Mouse (Mus musculus): ENCODE measurements around the gene Gnao1. TPM values are rescaled to one million over a fixed set of nuclear protein-coding genes. Genes with fewer than 3 reads are reported as not detected.

The Gnao1 gene
- polyA plus RNA-seq, 1 experiment from 2014 or later = 160 TPM

DNA sequence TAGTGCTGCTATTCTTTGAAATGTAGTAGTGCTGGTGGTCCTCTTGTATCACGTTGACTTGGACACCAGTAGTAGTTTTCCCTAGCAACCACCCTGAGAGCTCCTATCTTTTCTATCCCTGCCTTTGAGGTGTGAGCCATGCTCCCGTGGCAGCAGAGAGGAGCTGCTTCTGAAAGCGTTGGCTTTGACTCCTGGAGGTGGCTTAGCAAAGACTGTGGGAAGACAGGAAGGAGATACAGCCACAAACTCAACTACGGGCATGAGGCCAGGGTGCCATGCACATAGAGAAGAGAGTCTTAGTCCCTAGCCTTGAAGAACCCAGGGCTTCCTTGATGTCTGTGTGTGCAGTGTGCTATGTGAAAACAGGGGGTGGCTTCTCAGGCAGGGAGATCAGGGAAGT, 10.2 kb downstream of the Gnao1 start:
- peaks cover 25% of the 10 kb centered on the region for H3K4me1 ChIP-seq (replicated peaks)
- H3K36me3 ChIP-seq = peaks cover 53% of the 10 kb centered on the region
- no peak overlapping the region for H3K4me3 ChIP-seq
- no peaks in the 10 kb centered on the region for H3K27me3 ChIP-seq
- H3K9me3 ChIP-seq = no peaks in the 10 kb centered on the region
- no peak overlapping the region for H3K27ac ChIP-seq (replicated peaks)
- ATAC-seq (ENCODE audit: low read depth) = no peak
- 87% methylated on average over 4 of the region's 4 CpGs for WGBS
- H3K9ac ChIP-seq = no peak overlapping the region
- no peak overlapping the region for H3K4me2 ChIP-seq

DNA sequence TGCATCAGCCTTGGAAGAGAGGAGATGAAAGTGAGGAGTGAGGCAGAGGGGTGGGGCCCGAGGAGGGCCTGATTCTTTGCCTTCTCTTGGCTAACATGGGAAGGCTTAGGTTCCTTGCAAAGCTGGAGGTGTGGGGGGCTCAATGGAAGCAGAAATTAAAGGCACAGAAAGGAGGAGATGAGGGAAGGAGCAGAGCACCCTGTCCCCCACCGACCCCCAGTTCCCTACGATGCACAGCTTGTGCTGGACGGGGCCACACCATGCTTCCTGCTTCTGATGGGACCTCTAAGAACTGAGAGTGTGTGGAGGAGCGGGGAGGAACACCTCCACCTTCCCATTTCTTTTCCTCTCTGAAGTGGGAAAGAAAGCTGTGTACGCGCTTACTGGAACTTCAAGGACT, 11.6 kb downstream of the Gnao1 start:
- Histone ChIP-seq H3K4me2 (no peak overlapping the region), H3K36me3 (peaks cover 57% of the 10 kb centered on the region), H3K4me3 (no peak overlapping the region), H3K4me1 (replicated peaks) (peaks cover 11% of the 10 kb centered on the region), H3K27ac (replicated peaks) (no peak overlapping the region), H3K9ac (no peak overlapping the region), H3K27me3 (no peaks in the 10 kb centered on the region), H3K9me3 (no peaks in the 10 kb centered on the region)
- WGBS = 90% methylated on average over 7 of the region's 7 CpGs
- ATAC-seq (ENCODE audit: low read depth) = no peak

DNA sequence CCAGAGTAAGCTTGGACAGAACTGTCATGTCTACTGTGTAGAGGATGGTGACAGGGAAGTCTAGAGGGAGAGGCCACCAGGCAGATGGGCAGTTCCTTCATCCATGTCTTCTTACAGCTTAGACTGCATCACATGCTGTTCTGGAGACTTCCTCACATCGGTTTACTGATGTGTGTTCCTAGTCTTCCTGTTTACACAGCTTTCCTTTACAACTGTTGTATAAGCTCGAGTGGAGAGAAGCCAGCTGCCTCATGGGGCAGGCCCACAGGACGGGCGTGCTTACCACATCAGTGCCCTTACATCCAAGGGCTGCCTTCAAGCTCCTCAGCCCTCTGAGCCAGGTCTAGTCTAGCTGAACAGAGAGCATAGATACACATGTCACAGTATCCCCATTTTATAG, 15.6 kb downstream of the Gnao1 start:
- peaks cover 26% of the 10 kb centered on the region for H3K36me3 ChIP-seq
- H3K4me3 ChIP-seq = no peak overlapping the region
- H3K27me3 ChIP-seq = no peaks in the 10 kb centered on the region
- H3K27ac ChIP-seq (replicated peaks) = no peak overlapping the region
- ATAC-seq (ENCODE audit: low read depth) = no peak
- no peaks in the 10 kb centered on the region for H3K9me3 ChIP-seq
- H3K4me1 ChIP-seq (replicated peaks) = peaks cover 7% of the 10 kb centered on the region
- 71% methylated on average over 4 of the region's 4 CpGs for WGBS
- no peak overlapping the region for H3K4me2 ChIP-seq
- H3K9ac ChIP-seq = no peak overlapping the region

DNA sequence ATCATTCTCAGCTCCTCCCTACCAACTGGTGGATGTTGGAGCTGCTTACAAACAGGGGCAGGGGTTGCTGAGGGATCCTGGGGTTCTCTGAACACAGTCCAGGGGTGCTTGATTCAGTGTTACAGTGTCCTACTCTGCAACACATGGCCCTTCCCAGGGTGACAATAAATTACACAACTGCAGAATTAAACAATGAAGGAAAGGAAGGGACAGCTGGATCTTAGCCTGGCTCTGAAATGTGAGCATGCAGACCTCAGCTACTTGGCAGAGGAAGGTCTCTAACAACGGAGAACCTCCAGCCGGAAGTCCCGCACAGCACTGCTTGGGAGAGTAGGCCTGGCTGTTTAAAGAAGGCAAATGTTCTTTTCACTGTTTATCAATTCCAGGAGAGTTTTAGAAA, 20.9 kb downstream of the Gnao1 start:
- no peak overlapping the region for H3K4me2 ChIP-seq
- no peak; the same call in 1 of the 2 replicates for ATAC-seq (ENCODE audit: low read depth)
- no peak overlapping the region for H3K9ac ChIP-seq
- H3K4me1 ChIP-seq (replicated peaks) = peaks cover 57% of the 10 kb centered on the region
- H3K27ac ChIP-seq (replicated peaks) = peak overlapping the region; percentile 35
- H3K9me3 ChIP-seq = no peaks in the 10 kb centered on the region
- 44% methylated on average over 3 of the region's 3 CpGs for WGBS
- no peak overlapping the region for H3K4me3 ChIP-seq
- H3K27me3 ChIP-seq = no peaks in the 10 kb centered on the region
- H3K36me3 ChIP-seq = peaks cover 5% of the 10 kb centered on the region; the same call in 1 of the 2 replicates

DNA sequence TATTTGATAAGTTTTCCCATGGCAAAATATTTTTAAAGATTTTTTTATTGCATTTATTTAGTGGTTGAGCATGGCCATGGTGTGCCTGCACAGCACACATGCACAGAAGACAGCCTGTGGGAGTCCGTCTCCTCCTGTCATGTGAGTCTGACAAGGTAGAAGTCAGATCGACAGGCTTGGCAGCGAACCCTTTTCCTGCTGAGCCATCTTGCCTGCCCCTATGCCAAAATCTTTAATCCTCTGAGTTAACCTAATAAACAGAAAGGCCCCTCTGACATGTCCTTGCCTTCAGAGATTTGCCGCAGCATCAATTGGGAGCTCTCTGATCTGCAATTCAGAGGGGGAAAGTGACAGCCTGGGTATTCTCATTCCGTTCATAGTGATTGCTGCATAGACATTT, 26.0 kb downstream of the Gnao1 start:
- Histone ChIP-seq H3K4me1 (replicated peaks) (peaks cover 91% of the 10 kb centered on the region), H3K27ac (replicated peaks) (0 out of 2 replicates have a peak overlapping the region, but pooled peaks have one; percentile 10), H3K27me3 (no peaks in the 10 kb centered on the region), H3K4me3 (no peak overlapping the region), H3K4me2 (no peak overlapping the region), H3K9me3 (no peaks in the 10 kb centered on the region), H3K36me3 (peaks cover 6% of the 10 kb centered on the region; the same call in 1 of the 2 replicates), H3K9ac (no peak overlapping the region)
- ATAC-seq (ENCODE audit: low read depth) = no peak
- WGBS = 74% methylated on average over 5 of the region's 5 CpGs

DNA sequence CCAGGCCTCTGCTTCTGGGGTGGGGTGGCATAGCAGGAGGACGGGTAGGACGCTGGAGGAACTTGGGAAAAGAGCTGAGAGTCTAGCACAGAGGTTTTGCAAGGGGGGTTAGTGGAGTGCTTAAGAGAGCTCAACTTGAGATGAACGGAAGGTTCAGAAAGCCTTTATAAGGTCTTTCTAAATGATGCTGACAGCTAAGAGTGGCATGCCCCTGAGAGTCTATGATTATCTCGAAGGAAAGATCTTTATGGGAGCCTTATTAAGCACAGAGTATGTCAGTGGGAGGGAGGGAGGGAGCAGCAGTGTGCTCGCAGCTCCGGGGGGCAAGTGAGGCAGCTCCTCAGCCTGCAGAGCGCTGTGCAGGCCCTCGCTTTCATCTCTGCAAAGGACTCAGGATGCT, 29.3 kb downstream of the Gnao1 start:
- Histone ChIP-seq H3K4me3 (no peak overlapping the region), H3K27ac (replicated peaks) (no peak overlapping the region), H3K9me3 (no peaks in the 10 kb centered on the region), H3K9ac (no peak overlapping the region), H3K4me2 (no peak overlapping the region), H3K36me3 (peaks cover 6% of the 10 kb centered on the region; the same call in 1 of the 2 replicates), H3K4me1 (replicated peaks) (peaks cover 91% of the 10 kb centered on the region), H3K27me3 (no peaks in the 10 kb centered on the region)
- 42% methylated on average over 8 of the region's 8 CpGs for WGBS
- no peak for ATAC-seq (ENCODE audit: low read depth)

DNA sequence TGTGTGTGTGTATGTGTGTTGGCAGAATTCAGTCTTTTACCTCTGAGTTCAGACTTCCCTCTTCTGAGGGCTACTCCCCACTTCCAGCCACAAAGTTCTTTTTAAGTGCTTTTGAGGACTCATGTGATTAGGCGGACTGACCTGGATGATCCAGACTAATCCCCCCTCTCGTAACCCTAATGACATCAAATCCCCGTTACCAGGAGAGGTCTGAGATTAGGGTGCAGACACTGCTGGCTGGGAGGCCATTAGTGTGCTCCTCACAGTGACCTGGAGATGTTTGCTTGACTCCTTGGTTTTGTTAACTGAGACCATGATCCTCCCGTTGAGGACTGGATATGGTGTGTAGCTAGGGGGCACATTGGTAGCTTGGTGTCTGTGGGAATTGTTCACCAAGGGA, 30.7 kb downstream of the Gnao1 start:
- H3K4me1 ChIP-seq (replicated peaks) = peaks cover 85% of the 10 kb centered on the region
- no peaks in the 10 kb centered on the region for H3K9me3 ChIP-seq
- ATAC-seq (ENCODE audit: low read depth) = no peak
- H3K4me2 ChIP-seq = no peak overlapping the region
- 70% methylated on average over 4 of the region's 4 CpGs for WGBS
- peaks cover 6% of the 10 kb centered on the region; the same call in 1 of the 2 replicates for H3K36me3 ChIP-seq
- no peaks in the 10 kb centered on the region for H3K27me3 ChIP-seq
- no peak overlapping the region for H3K4me3 ChIP-seq
- peak overlapping the region; percentile 54; the same call in 1 of the 2 replicates for H3K27ac ChIP-seq (replicated peaks)
- no peak overlapping the region for H3K9ac ChIP-seq

DNA sequence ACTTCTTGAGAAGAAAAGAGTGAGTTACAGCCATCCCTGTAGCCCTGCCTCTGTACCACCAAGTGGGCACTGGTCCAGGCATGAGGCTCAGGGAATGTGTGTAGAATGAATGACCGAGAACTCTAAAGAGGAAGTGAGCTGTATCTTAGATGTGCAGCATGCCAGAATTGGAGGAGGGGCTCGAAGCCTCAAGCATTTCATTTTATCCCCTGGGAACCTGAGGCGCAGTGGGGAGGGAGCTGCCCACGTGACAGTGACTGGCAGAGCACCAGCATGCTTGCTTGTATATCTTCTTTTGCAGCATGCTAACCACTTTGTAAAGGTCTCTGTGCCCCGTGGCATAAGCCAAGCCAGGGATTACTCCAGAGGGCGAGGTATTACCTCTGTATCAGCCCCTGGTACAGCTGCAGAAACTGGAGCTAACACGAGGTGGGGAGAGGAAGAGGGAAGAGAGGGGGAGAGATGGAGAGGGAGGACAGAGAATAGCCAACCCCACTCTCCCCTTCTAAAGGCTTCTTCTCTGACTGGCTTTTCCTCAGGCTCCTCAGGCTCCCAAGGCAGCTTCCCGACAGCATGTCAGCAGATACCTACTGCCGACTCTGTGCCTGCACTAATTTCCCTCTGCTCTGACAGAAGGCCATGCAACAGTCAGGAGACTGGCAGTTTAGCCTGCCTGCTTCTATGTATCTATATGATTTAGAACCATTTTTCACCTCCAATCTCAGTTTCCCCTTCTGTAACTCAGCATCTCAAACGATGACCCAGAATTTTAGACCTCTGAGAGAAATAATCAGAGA, 31.4 kb downstream of the Gnao1 start:
- Histone ChIP-seq H3K9me3 (no peaks in the 10 kb centered on the region), H3K4me2 (no peak overlapping the region; the same call in 1 of the 2 replicates), H3K27ac (replicated peaks) (peak overlapping the region; percentile 65), H3K9ac (no peak overlapping the region), H3K27me3 (no peaks in the 10 kb centered on the region), H3K4me3 (no peak overlapping the region), H3K36me3 (peaks cover 6% of the 10 kb centered on the region; the same call in 1 of the 2 replicates), H3K4me1 (replicated peaks) (peaks cover 79% of the 10 kb centered on the region)
- 34% methylated on average over 10 of the region's 10 CpGs for WGBS
- peak; percentile 77 for ATAC-seq (ENCODE audit: low read depth)

DNA sequence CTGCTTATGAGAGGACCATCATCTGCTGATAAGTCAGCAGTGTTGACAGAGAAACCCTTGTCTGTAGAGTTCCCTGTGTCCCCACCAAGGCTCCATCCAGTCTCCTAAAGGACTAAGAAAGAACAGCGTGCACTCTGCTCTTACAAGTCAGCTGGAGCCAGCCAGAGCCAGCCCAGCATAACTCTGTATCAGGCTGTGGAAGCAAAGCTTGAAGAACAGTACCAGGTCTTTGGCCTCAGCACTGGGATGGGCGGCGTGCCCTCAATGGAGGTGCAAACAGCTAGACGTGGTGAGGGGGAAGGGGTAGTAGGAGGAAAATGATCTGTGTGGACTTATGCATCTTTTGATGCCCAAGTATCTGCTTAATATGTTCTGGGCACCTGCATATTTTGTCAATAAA, 32.8 kb downstream of the Gnao1 start:
- ATAC-seq (ENCODE audit: low read depth) = no peak
- Histone ChIP-seq H3K36me3 (peaks cover 4% of the 10 kb centered on the region; the same call in 1 of the 2 replicates), H3K4me1 (replicated peaks) (peaks cover 71% of the 10 kb centered on the region), H3K4me3 (no peak overlapping the region), H3K27me3 (no peaks in the 10 kb centered on the region), H3K27ac (replicated peaks) (no peak overlapping the region), H3K9me3 (no peaks in the 10 kb centered on the region), H3K9ac (no peak overlapping the region), H3K4me2 (no peak overlapping the region)
- 94% methylated on average over 4 of the region's 4 CpGs for WGBS

DNA sequence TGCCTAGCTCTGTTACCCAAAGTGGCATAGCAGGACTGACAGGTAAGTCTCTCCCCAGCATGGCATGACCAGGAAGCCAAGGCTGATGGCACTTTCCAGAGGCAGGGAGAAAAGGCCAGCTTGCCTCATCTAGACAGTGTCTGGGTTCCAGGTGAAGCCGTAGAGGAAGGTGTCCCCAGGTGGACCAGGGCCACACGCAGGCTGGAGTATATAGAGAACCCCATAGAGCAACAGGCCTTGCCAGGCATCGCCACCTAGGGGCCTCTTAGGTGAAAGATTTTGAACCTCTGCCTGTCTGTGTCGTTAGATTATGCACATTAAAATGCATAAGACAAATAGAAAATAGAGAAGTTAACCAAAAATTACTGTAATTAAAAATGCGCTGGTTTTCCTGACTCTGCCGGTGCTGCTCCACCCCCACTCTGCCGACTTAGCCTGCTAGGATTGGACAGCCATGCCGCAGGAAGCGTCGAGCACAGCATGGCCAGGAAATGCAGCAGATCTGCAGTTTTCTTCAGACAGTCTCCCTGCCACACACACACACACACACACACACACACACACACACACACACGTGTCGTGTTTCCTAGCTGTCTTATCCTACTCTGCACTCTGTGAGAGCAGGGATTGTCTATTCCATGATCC, 34.2 kb downstream of the Gnao1 start:
- Histone ChIP-seq H3K9me3 (no peaks in the 10 kb centered on the region), H3K4me3 (no peak overlapping the region), H3K9ac (no peak overlapping the region), H3K27me3 (no peaks in the 10 kb centered on the region), H3K4me2 (no peak overlapping the region), H3K36me3 (no peaks in the 10 kb centered on the region), H3K4me1 (replicated peaks) (peaks cover 57% of the 10 kb centered on the region), H3K27ac (replicated peaks) (0 out of 2 replicates have a peak overlapping the region, but pooled peaks have one; percentile 4)
- 62% methylated on average over 12 of the region's 12 CpGs for WGBS
- ATAC-seq (ENCODE audit: low read depth) = no peak

DNA sequence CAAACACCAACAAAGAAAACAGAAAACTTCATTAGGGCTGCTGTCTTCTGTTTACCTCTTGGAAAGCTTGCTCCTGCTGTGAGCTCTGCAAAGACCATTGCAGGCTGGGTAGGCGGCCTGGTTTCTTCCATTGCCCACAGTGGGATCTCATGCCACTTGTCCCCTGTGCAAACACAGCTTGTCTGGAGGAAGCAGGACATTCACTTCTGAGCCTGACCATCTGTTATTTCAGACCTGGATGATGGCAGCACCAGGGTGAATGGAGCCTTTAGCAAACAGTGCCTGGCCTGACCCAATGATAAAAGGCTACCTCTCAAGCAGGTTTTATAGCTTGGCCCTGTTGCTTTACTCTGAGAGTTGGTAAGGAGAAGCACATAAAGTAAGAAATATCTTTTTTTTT, 35.4 kb downstream of the Gnao1 start:
- Histone ChIP-seq H3K27ac (replicated peaks) (no peak overlapping the region), H3K9me3 (no peaks in the 10 kb centered on the region), H3K27me3 (no peaks in the 10 kb centered on the region), H3K9ac (no peak overlapping the region), H3K4me2 (no peak overlapping the region), H3K36me3 (no peaks in the 10 kb centered on the region), H3K4me3 (no peak overlapping the region), H3K4me1 (replicated peaks) (peaks cover 45% of the 10 kb centered on the region)
- 85% methylated on average over 1 of the region's 1 CpGs for WGBS
- ATAC-seq (ENCODE audit: low read depth) = no peak

DNA sequence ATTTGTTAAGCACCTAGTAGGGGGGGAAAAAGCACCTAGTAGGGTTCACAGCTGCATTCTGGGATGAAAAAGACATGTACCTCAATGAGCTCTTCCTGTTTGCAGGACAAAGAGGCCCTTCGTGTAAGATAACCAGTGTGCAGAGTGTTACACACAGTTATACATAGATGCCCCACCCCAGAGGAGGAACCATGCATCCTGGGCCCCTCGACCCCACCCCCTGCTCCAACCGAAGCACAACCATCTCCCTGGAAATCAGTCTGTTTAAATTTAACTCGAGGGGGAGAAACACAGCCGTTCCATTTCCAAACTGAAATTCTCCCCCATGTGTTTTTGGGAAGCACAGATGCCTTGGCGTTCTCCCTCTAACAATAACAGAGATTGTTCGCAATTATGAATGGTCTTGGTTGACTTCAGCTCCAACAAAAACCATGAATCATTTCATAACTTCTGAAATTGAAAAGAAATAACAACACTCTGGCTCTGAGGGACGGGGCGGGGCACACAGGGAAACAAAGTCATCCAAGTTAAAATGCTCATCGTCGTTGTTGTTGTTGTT, 42.4 kb downstream of the Gnao1 start:
- H3K36me3 ChIP-seq = no peaks in the 10 kb centered on the region
- no peaks in the 10 kb centered on the region for H3K9me3 ChIP-seq
- 85% methylated on average over 11 of the region's 11 CpGs for WGBS
- H3K9ac ChIP-seq = no peak overlapping the region
- no peaks in the 10 kb centered on the region for H3K27me3 ChIP-seq
- H3K4me1 ChIP-seq (replicated peaks) = peaks cover 17% of the 10 kb centered on the region
- H3K27ac ChIP-seq (replicated peaks) = no peak overlapping the region
- H3K4me2 ChIP-seq = no peak overlapping the region
- no peak for ATAC-seq (ENCODE audit: low read depth)
- H3K4me3 ChIP-seq = no peak overlapping the region
